Mouse (Mus musculus) kidney, adult 2 months (tissue): ENCODE data around the gene Stk4.
A peak's percentile ranks its signal among the peaks of the same experiment; 100 is the strongest.

Experiments
- CTCF ChIP-seq: fragments of 200-500 bp; conservative IDR thresholded peaks from 2 replicates; pipeline ENCODE4 v1.5.1; 2011; ENCODE audit warnings: low read depth, mild to moderate bottlenecking, control low read depth, low read length, moderate library complexity, mixed read lengths; ENCODE audit not compliant: insufficient read depth, insufficient read length
- POLR2A ChIP-seq: fragments of 200-500 bp; IDR thresholded peaks from one replicate; pipeline ENCODE4 v1.6.1; 2011; ENCODE audit warnings: low read depth, low read length, control low read depth

DNA sequence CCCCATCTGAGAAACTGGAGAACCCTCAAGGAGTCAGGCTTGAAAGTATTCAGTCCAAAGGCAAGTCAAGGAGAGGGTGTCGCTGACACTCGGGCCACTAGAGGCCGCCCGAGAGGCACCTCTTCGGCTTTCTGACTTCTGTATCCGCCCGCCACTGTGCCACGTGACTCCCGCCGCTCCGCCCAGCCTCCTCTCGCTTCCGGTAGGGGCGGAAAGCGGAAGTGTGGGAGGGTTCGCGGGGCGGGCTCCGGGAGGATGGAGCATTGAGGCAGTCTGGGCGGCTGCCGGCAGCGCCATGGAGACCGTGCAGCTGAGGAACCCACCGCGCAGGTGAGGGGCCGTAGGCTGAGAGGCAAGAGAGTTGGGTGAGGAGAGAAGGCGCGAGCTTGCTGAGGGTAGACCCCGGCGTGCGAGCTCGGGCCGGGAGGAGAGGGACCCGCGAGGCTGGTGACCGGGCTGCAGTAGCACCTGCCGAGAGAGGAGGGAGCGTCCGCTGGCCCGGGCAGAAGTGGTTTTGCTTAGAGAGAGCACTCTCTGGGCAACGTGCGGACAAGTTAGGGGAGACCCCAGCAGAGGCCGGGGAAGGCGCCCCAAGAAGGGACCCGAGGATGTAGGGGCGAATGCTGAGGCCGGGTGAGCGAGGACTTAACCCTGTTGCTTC is 3.9 kb downstream of the Stk4 start:
- peak; percentile 78 for TF ChIP-seq CTCF
- peak; percentile 88 for TF ChIP-seq POLR2A
